Mouse (Mus musculus) bone marrow, adult 2 months (tissue): ENCODE data around the gene Rpl37.

Source experiments
- CTCF ChIP-seq: fragments of 200-500 bp; IDR thresholded peaks from 2 replicates; pipeline ENCODE4 v1.5.1; 2011; ENCODE audit warnings: low read length, control low read depth; ENCODE audit not compliant: control insufficient read depth, insufficient read depth
- POLR2A ChIP-seq: fragments of 200-500 bp; IDR thresholded peaks from 2 replicates; pipeline ENCODE4 v1.6.1; 2011; ENCODE audit warnings: low read depth, mild to moderate bottlenecking, control low read depth, low read length, borderline replicate concordance; ENCODE audit not compliant: control insufficient read depth

- TF ChIP-seq POLR2A (no peak), CTCF (no peak)
These were observed 5.3 kb downstream of the Rpl37 start for GRCm38 (mm10) chr15:5121535-5122313.
